Mouse (Mus musculus): ENCODE results near the gene Mfsd12. TPM values are rescaled to one million over a fixed set of nuclear protein-coding genes. Genes with fewer than 3 reads are reported as not detected.

Gene Mfsd12
- polyA plus RNA-seq, 1 experiment from 2014 or later: 8.8 TPM

- Histone ChIP-seq H3K9me3 (replicated peaks) (no peaks in the 10 kb centered on the region), H3K27me3 (ENCODE audit: low read depth, poor library complexity, severe bottlenecking) (no peaks in the 10 kb centered on the region), H3K4me3 (no peak overlapping the region), H3K36me3 (peaks cover 14% of the 10 kb centered on the region), H3K4me1 (peaks cover 28% of the 10 kb centered on the region), H3K27ac (no peak overlapping the region)
- DNase-seq (ENCODE audit: low spot score): no peak
- WGBS: 85% methylated on average over 5 of the region's 5 CpGs
These were observed 24.7 kb downstream of the Mfsd12 start for GRCm38 (mm10) chr10:81382039-81382438.

DNA sequence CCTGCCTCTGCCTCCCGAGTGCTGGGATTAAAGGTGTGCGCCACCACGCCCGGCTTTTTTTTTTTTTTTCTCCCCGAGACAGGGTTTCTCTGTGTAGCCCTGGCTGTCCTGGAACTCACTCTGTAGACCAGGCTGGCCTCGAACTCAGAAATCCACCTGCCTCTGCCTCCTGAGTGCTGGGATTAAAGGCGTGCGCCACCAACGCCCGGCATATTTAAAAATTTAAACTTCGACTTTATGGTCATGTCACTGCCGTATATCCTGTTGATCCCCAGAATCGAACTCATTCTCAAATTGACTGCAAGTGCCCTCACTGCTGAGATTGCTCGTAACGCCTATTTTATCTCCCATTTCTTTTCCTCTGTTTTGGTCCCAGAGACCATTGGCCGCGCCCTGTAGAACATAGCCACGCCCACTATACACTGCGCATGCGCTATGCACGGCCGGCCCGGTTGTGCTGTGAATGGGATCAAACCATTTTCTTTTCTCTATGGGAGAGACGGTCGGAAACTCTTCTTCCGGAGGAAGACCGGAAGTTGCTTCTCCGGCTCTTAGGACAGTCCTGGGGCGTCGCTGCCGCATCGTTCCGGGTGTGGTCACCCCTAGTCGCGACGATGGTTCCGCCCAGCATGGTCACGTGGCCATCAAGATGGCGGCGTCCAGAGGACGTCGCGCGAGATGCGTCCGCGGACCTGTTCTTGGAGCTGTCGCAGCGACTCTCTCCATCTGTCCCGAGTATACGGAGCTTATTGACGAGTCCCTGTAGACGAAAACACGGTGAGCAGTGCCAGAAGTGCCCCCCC is 26.7 kb downstream of the Mfsd12 start, which contains the start of the genes Dohh and Gm48551:
Gene Dohh, plus strand, starts transcription at position 627 of the 803 bp plus-strand sequence.
Gene Gm48551, plus strand, starts transcription at position 665 of the 803 bp plus-strand sequence.
- Histone ChIP-seq H3K9me3 (replicated peaks) (no peaks in the 10 kb centered on the region), H3K27me3 (ENCODE audit: low read depth, poor library complexity, severe bottlenecking) (no peaks in the 10 kb centered on the region), H3K36me3 (peaks cover 34% of the 10 kb centered on the region), H3K4me1 (peaks cover 17% of the 10 kb centered on the region), H3K4me3 (peak within 1 kb of the TSS; percentile 89), H3K27ac (peak within 1 kb of the TSS; percentile 87)
- DNase-seq (ENCODE audit: low spot score): peak; percentile 99
- WGBS: 9% methylated on average over 54 of the region's 54 CpGs

DNA sequence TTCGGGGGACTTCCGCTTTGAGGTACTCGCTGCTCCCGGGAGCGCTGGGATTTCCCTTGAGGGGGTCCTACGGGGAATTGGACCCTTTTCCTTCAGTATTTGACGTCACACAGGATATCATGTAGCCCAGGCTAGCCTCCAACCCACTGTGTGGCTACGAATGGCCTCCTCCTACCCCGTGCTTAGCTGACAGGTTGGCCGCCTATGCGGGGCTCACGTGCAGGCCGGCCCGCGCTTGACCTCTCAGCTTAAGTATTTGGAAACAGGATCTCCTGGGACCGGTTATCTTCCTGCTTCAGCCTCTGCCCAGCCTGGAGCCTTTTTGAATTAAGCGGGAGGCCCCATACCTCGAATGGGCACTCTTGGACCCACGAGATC is 27.3 kb downstream of the Mfsd12 start:
- no peak for DNase-seq (ENCODE audit: low spot score)
- Histone ChIP-seq H3K4me1 (peaks cover 15% of the 10 kb centered on the region), H3K9me3 (replicated peaks) (no peaks in the 10 kb centered on the region), H3K27me3 (ENCODE audit: low read depth, poor library complexity, severe bottlenecking) (no peaks in the 10 kb centered on the region), H3K27ac (peak overlapping the region; percentile 87), H3K36me3 (peaks cover 39% of the 10 kb centered on the region), H3K4me3 (peak overlapping the region; percentile 89)
- under 1% methylated on average over 19 of the region's 19 CpGs for WGBS

DNA sequence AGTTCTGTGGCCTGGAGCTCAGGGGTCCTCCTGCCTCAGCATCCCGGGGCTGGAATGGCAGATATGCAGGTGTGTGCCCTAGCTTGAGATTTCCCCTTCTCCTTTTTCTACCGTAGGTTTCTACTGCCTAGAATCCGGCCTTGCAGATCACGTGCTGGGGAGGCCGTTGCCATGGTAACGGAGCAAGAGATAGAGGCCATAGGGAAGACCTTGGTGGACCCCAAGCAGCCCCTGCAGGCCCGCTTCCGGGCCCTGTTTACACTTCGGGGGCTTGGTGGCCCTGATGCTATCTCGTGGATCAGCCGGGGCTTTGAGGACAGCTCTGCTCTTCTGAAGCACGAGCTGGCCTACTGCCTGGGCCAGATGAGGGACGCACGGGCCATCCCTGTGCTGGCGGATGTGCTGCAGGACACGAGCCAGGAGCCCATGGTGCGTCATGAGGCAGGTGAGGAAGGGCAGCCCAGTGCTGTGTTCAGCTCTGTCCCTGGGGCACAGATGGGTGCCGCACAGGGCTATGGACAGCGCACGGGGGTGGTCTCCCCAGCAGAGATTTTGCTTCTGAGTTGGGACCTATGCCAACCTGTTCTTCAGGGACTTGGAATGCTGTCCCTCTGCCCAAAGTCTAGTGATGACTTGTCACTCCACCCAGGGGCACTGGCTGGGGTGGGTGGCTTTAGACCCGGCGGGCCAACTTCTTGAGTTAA is 28.5 kb downstream of the Mfsd12 start:
- H3K4me3 ChIP-seq: peak overlapping the region; percentile 89
- no peaks in the 10 kb centered on the region for H3K27me3 ChIP-seq (ENCODE audit: low read depth, poor library complexity, severe bottlenecking)
- WGBS: 88% methylated on average over 22 of the region's 22 CpGs
- peaks cover 19% of the 10 kb centered on the region for H3K4me1 ChIP-seq
- H3K36me3 ChIP-seq: peaks cover 51% of the 10 kb centered on the region
- H3K27ac ChIP-seq: no peak overlapping the region
- DNase-seq (ENCODE audit: low spot score): no peak
- H3K9me3 ChIP-seq (replicated peaks): no peaks in the 10 kb centered on the region

GRCm38 (mm10) chr10:81387716-81388115 is 30.4 kb downstream of the Mfsd12 start:
- 95% methylated on average over 20 of the region's 20 CpGs for WGBS
- DNase-seq (ENCODE audit: low spot score): no peak
- H3K4me3 ChIP-seq: 0 out of 2 replicates have a peak overlapping the region, but pooled peaks have one; percentile 3
- H3K4me1 ChIP-seq: peaks cover 24% of the 10 kb centered on the region
- no peaks in the 10 kb centered on the region for H3K27me3 ChIP-seq (ENCODE audit: low read depth, poor library complexity, severe bottlenecking)
- no peaks in the 10 kb centered on the region for H3K9me3 ChIP-seq (replicated peaks)
- H3K27ac ChIP-seq: no peak overlapping the region
- H3K36me3 ChIP-seq: peaks cover 57% of the 10 kb centered on the region

DNA sequence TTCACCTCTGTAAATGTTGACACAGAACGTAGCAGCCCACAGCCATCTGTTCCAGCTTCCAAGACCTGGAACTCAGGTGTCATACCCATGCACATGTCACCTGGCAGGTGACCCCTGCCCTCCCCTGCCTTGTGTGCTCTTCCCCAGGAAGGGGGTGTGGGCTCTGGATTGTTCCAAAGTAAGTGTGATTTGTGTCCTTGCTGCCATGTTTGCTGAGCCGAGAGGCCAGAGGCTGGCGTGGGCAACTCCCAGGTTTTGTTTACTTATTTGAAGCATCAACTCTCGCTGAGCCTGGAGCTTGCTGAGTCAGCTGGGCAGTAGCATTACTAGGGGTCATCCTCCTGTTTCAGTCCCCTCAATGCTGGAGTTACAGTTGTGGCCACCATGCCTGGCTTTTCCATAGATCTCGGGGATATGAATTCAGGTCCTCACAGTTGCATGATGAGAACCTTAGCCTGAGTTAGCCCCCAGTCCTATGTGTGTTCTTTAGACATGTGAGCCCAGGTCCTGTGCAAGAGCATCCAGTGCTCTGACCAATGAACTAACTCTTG is 31.3 kb downstream of the Mfsd12 start, which contains the start of gene Gm48552:
Gene Gm48552, plus strand, starts transcription at position 501 of the 551 bp plus-strand sequence.
- Histone ChIP-seq H3K4me1 (peaks cover 33% of the 10 kb centered on the region), H3K27ac (no peak within 1 kb of the TSS), H3K9me3 (replicated peaks) (no peaks in the 10 kb centered on the region), H3K27me3 (ENCODE audit: low read depth, poor library complexity, severe bottlenecking) (no peaks in the 10 kb centered on the region), H3K4me3 (0 out of 2 replicates have a peak within 1 kb of the TSS, but pooled peaks have one; percentile 3), H3K36me3 (peaks cover 57% of the 10 kb centered on the region)
- no peak for DNase-seq (ENCODE audit: low spot score)
- 91% methylated on average over 5 of the region's 5 CpGs for WGBS

DNA sequence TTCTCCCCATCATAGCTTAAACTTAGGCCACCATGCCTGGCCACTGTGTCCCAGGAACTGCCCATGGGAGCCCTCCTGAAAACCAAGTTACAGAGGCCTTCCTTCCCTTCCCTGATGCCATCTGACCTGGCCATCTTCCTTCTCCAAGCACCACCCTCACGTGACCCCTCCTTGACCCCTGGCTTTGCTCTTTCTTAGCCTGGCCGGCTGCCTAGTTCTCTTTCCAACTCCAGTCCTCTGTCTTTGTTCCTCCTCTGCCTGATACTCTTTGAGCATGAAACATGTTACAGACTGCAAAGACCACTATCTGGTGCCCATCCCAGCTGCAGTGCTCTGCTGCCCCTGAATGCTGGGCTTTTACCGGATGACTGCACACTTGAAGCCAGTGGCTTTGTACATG is 32.1 kb downstream of the Mfsd12 start:
- no peaks in the 10 kb centered on the region for H3K9me3 ChIP-seq (replicated peaks)
- H3K36me3 ChIP-seq: peaks cover 57% of the 10 kb centered on the region
- H3K4me3 ChIP-seq: no peak overlapping the region
- DNase-seq (ENCODE audit: low spot score): no peak
- no peaks in the 10 kb centered on the region for H3K27me3 ChIP-seq (ENCODE audit: low read depth, poor library complexity, severe bottlenecking)
- H3K4me1 ChIP-seq: peaks cover 39% of the 10 kb centered on the region
- WGBS: 67% methylated on average over 3 of the region's 3 CpGs
- H3K27ac ChIP-seq: no peak overlapping the region

DNA sequence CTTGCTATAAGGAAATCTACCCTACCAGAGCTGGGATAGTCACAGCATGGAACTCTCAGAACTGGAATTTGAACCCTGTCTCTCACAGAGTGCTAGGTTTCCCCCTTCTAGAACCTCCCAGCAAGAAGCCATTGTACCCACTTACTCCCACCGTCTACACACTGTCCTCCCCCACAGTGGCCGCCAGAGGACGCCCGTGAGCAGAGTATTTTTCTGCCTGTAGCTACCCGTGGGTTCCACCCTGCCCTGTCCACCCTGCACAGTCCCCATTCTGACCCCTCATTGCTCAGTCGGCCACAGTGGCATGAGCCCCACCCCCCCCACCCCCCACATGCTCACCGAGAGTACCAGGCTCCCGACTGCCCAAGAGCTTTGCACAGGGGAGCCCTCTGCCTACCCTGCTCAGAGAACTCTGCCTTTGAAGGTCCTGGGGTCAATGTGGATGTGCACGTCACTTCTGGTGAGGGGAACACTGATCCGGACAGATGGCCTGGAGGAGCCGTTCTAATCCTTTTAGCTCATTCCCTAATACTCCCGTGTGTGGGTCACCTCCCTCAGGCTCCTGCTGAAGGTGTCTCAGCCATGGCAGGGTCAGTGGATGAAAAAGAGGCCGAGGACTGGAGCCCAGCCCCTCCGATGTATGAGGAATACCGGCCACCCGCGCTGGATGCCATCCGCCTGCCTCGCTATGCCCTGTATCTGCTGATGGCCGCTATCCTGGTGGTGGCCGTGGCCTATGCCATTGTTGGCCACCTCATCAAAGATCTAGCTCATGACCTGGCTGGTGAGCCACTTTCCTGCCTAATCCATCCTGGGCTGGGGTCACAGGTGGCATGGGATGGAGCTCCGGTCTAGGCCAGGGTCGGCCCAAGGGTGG is 32.7 kb downstream of the Mfsd12 start:
- 64% methylated on average over 23 of the region's 23 CpGs for WGBS
- H3K36me3 ChIP-seq: peaks cover 57% of the 10 kb centered on the region
- H3K4me3 ChIP-seq: no peak overlapping the region
- H3K4me1 ChIP-seq: peaks cover 35% of the 10 kb centered on the region
- H3K9me3 ChIP-seq (replicated peaks): no peaks in the 10 kb centered on the region
- H3K27me3 ChIP-seq (ENCODE audit: low read depth, poor library complexity, severe bottlenecking): no peaks in the 10 kb centered on the region
- DNase-seq (ENCODE audit: low spot score): peak; percentile 85
- 0 out of 2 replicates have a peak overlapping the region, but pooled peaks have one; percentile 6 for H3K27ac ChIP-seq

GRCm38 (mm10) chr10:81390678-81390965 is 33.3 kb downstream of the Mfsd12 start:
- Histone ChIP-seq H3K27me3 (ENCODE audit: low read depth, poor library complexity, severe bottlenecking) (no peaks in the 10 kb centered on the region), H3K4me3 (no peak overlapping the region), H3K27ac (no peak overlapping the region), H3K9me3 (replicated peaks) (no peaks in the 10 kb centered on the region), H3K4me1 (peaks cover 29% of the 10 kb centered on the region), H3K36me3 (peaks cover 57% of the 10 kb centered on the region)
- DNase-seq (ENCODE audit: low spot score): no peak
- WGBS: 91% methylated on average over 13 of the region's 13 CpGs

- H3K27me3 ChIP-seq (ENCODE audit: low read depth, poor library complexity, severe bottlenecking): peaks cover 11% of the 10 kb centered on the region
- WGBS: 86% methylated on average over 6 of the region's 6 CpGs
These were observed 35.0 kb downstream of the Mfsd12 start for GRCm38 (mm10) chr10:81392270-81392669.

GRCm38 (mm10) chr10:81392781-81393185 is 35.5 kb downstream of the Mfsd12 start, which contains the start of gene Smim24:
Gene Smim24, plus strand, starts transcription at chr10:81393051.
- peaks cover 16% of the 10 kb centered on the region for H3K27me3 ChIP-seq (ENCODE audit: low read depth, poor library complexity, severe bottlenecking)
- peaks cover 26% of the 10 kb centered on the region for H3K4me1 ChIP-seq
- DNase-seq (ENCODE audit: low spot score): no peak
- H3K27ac ChIP-seq: peak within 1 kb of the TSS; percentile 73
- H3K4me3 ChIP-seq: peak within 1 kb of the TSS; percentile 43
- no peaks in the 10 kb centered on the region for H3K9me3 ChIP-seq (replicated peaks)
- peaks cover 35% of the 10 kb centered on the region for H3K36me3 ChIP-seq
- WGBS: 64% methylated on average over 14 of the region's 14 CpGs

More at GRCm38 (mm10) chr10:81392270-81392669, 35.0 kb downstream of the Mfsd12 start:
- no peak for DNase-seq (ENCODE audit: low spot score)
- H3K4me1 ChIP-seq: peaks cover 26% of the 10 kb centered on the region
- H3K27ac ChIP-seq: no peak overlapping the region
- no peak overlapping the region for H3K4me3 ChIP-seq
- no peaks in the 10 kb centered on the region for H3K9me3 ChIP-seq (replicated peaks)
- H3K36me3 ChIP-seq: peaks cover 40% of the 10 kb centered on the region

- Histone ChIP-seq H3K4me1 (peaks cover 29% of the 10 kb centered on the region), H3K4me3 (peak overlapping the region; percentile 43), H3K27ac (peak overlapping the region; percentile 73), H3K36me3 (peaks cover 28% of the 10 kb centered on the region), H3K9me3 (replicated peaks) (no peaks in the 10 kb centered on the region), H3K27me3 (ENCODE audit: low read depth, poor library complexity, severe bottlenecking) (peaks cover 19% of the 10 kb centered on the region)
- 6% methylated on average over 19 of the region's 19 CpGs for WGBS
- DNase-seq (ENCODE audit: low spot score): no peak
These were observed 36.3 kb downstream of the Mfsd12 start for GRCm38 (mm10) chr10:81393456-81394063.
